Mouse (Mus musculus) megakaryocyte, adult 5-6 weeks (primary cell): ENCODE results near the gene Kcnj4. TPM values are rescaled to one million over a fixed set of nuclear protein-coding genes. Genes with fewer than 3 reads are reported as not detected.

Experiments
- ATAC-seq: 2 replicates; pipeline ENCODE4 v1.8.0; 2016; ENCODE audit warnings: mild to moderate bottlenecking, inconsistent platforms; ENCODE audit not compliant: poor library complexity, severe bottlenecking
- total RNA-seq, 2 experiments: library from RNA; stranded (forward) in 1 of 2; stranded (reverse) in 1 of 2; fragments of 153-499, 151-499 nt in 1 of 2; fragments of 221-1000, 200-1000 nt in 1 of 2; gene quantifications; 2 replicates each; pipeline versions ENCODE4 v1.2.3 to v1.2.4; 2015 to 2017

Kcnj4 gene
- not detected in 2 replicates for total RNA-seq (2015)
- total RNA-seq (2017) = not detected in 2 replicates

- no peak for ATAC-seq
Observed at GRCm38 (mm10) chr15:79504707-79505452, at the start of gene Kcnj4. TSS of gene Kcnj4 (minus strand) at chr15:79505241.

DNA sequence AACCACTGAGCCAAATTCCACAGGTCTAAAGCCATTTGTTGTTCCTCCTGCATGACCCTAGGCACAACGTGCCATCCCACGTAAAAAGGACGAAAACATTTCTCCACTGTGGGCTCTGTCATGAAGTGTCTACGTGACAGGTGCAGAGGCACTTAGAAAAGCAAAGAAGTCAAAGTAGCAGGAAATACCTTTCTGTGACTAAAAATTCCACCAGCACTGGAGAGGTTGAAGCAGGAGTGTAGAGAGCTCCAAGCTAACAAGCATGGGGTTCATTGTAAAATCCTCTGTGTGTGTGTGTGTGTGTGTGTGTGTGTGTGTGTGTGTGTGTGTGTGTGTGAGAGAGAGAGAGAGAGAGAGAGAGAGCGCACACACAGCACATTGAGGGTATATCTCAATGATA, 47.5 kb upstream of the Kcnj4 start:
- no peak for ATAC-seq

DNA sequence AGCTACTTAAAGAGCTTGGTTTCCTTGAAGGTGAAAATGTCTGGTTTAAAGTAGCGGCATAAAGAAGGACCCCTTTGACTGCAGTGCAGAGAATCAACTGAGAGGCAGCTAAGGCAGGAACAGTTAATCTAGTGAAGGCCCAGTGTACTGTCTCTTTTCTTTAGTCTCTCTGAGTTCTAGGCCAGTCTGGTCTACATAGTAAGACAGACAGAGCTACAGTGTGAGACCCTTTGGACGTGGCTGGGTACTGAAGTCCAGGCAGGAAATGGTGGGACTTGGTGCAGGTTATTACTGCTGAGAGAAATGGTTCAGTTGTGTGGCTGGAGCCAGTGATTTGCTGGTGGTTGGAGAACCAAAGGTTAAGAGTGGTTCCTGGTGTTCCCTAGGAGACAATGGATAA, 43.2 kb upstream of the Kcnj4 start:
- ATAC-seq = no peak

GRCm38 (mm10) chr15:79547289-79547820, 42.3 kb upstream of the Kcnj4 start:
- no peak for ATAC-seq

GRCm38 (mm10) chr15:79546410-79547288, 41.6 kb upstream of the Kcnj4 start, which contains the start of gene Ddx17:
TSS of gene Ddx17 (minus strand) at chr15:79546741.
- peak; percentile 97 for ATAC-seq

DNA sequence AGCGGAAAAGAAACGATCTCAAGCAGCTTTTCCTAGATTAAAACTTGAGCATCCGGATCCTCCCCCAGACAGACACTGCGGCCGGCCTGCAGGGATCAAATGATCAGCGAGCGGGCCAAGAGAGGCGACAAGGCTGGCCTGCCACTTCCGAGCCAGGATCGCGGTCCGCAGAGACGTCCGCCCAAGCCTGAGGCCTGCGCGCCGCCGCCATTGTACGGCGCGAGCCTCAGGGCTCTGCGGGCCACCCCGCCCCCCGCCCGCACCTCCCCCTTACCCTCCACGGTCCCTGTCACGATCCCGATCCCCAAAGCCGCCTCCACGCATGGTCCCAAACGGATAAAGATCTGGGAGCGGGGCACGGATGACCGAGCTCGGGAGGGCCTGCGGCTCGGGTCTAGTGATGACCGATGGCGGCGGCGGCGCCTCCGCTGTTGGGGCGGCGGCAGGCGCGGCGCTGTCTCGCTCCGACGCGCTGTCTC, 40.9 kb upstream of the Kcnj4 start:
- peak; percentile 27; the same call in 1 of the 2 replicates for ATAC-seq

DNA sequence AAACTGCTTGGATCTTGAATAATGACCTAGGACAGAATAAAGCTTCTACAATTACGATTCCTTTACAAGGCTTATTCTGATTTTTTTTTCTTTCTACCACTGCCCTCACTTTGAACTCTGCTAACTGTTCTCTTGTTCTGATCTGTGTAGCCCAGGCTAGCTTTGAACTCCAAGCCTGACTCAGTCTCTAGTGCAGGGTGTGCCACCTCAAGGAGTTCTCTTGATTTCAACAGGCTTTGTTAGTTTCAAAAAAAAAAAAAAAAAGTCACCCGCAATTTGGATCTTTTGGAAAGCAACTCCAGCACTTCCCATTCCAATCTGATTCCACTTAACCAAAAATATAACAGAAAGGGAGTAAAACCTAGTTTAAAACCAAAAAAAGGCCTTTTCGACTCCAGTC, 40.5 kb upstream of the Kcnj4 start:
- ATAC-seq = no peak

GRCm38 (mm10) chr15:79543968-79544367, 38.9 kb upstream of the Kcnj4 start:
- no peak for ATAC-seq

DNA sequence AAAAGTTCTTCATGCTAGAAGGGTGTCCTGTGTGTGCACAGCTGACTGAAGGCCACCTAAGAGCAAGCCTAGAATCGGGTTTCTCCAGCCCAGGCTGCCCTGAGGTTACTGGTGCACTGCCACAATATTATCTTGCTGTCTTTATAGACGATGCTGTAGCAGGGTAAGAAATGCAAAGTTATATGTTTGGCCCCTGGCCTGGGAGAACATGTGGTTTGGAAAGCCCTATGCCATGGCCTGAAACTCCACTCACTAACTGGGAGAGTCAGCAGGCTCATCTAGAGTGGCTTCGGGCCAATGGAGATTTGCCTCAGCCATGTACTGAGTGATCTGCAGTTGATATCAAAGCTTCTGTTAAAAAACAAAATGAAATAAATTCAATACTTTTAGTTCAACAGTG, 28.8 kb upstream of the Kcnj4 start:
- no peak for ATAC-seq

DNA sequence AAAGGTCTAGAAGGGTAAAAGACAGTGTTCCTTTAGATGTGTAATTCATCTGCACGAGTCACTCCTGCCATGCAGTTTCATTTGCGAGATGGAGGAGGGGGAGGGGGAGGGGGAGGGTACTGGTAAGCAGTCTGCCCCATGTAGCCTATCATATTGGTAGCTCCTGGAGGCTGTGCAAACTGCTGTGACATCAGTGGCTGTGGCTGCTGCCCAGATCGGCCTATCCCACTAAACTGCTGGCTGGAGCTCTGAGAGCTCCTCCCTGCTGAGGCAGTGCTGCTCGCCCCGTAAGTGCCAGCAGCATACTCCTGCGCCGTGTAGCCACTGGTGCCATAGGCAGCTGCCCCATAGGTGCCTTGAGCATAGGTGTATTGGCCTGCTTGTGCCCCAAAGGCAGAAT, 24.9 kb upstream of the Kcnj4 start:
- ATAC-seq = no peak

DNA sequence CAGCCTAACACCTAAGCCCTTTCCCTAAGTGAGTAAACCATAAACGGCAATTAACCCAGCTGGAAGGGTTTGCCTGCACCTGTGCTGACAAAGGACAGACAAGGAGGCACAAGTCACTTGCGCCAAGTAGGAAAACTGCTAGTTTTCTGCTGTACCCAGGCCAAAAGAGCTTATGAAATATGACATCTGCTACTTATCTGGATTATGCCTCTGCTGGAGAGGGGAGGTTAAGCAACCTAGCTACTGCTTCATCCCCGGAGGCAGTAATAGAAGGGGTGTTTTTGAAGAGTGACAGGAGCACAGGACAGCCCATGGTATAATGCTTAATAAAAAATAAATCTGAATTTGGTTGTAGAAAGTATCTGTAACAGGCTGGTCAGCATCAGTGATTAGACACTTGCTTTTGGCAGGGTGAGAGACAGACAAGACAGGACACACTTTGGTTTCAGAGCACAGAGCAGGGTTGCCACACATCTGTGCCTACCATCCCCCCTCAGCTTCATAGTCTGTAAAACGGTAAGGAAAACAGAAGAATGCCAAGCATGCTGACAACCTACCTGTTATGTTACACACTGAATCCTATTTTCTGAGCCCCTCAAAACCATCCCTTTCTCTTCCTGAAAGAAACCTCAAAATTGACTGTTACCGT, 23.1 kb upstream of the Kcnj4 start:
- no peak for ATAC-seq

DNA sequence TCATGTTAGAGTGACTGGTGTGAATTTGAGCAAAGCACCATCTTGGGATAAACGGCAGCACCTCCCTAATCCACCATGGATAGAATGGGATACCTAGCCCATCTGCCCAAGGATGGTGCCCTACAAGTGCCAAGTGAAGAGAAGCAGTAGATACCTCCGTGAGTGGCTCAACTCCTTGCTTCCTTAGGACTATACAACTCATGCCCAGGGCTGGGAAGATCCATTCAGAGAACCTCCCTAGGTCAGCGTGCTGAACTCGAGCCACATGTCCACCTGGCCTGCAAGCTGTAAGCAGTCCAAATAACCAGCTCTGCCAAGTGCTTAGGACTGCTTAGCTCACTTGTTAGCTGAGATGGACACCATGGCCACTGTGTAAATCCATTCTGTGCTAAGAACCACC, 22.2 kb upstream of the Kcnj4 start:
- ATAC-seq = no peak

DNA sequence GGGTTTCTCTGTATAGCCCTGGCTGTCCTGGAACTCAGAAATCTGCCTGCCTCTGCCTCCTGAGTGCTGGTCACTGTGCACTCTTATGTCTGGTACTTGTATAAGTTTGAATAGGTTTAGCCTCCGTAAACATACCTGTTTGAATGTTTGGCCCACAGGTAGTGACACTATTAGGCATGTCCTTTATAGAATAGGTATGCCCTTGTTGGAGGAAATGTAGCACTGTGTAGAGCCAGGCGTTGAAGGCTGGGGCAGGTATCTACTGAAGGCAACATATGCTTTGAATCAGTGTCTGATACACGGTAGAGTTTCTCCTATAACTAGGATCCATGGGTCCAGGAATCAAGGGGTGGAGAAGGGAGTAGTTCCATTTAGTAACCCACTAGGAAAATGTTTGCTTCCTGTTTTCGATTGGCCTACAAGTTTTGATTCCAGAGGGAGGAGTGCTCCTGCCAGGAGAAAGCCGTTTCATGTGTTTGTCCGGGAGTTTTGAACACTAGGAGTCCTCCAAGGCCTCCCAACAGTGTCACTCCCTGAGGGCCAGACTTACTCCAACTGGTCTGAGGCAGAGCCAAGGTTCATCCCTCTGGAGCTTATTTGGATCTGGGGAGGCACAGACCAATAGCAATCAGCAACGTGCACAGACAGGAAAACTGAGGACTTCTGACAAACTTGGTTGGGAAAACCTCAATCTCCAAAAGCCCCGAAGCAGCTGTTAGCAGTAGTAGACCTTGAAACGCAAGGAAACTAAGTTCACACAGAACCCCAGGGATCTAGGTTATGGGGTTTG, 21.1 kb upstream of the Kcnj4 start:
- ATAC-seq = no peak

DNA sequence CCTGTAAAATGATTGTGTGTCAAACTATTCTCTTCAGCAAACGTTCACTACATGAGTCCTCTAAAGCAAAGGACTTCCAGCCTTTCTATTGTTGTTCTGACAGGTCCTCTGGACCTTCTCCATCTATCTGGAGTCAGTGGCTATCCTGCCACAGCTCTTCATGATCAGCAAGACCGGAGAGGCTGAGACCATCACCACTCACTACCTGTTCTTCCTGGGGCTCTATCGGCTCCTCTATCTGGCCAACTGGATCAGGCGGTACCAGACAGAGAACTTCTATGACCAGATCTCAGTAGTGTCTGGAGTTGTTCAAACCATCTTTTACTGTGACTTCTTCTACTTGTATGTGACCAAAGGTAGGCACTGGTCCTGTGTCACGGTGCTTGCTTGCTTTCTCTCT, 20.5 kb upstream of the Kcnj4 start:
- ATAC-seq = no peak

DNA sequence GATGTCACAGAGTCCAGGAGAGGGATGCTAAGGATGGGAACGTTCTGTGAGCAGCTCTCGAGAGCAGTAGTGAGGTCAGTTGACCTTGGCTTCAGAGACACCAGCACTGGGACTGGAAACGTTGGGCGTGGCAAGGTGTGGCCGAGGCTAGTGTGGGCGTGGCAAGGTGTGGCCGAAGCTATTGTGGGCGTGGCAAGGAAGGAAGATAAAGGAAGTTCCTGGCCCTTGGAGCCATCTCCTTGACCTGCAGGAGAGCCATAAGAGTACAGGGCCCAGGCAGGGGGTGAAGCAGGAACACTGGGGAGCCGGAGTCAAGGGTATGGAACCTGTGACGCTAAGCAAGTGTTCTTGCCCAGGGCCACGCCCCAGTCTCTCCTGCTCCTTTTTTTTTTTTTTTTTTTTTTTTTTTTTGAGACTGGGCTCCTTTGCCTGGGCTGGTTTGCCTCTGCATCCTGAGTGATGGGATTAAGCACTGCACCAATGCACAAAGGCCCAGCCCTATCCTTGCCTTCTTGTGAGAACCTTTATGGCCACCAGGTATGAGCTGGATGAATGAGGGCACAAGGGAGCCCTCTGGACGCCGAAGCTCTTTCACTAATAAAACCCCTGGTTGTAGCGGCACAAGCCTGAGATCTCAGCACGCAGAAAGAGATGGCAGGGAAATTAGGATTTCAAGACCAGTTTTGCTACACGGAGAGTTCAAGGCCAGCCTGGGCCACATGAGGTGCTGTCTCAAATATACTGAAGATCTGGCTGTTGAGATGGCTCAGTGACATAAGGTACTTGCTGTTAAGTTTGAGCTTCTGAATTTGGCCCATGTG, 14.6 kb upstream of the Kcnj4 start:
- no peak for ATAC-seq

GRCm38 (mm10) chr15:79518571-79518970, 13.5 kb upstream of the Kcnj4 start:
- no peak for ATAC-seq

- ATAC-seq = no peak
Observed at GRCm38 (mm10) chr15:79517710-79518109, 12.7 kb upstream of the Kcnj4 start.

DNA sequence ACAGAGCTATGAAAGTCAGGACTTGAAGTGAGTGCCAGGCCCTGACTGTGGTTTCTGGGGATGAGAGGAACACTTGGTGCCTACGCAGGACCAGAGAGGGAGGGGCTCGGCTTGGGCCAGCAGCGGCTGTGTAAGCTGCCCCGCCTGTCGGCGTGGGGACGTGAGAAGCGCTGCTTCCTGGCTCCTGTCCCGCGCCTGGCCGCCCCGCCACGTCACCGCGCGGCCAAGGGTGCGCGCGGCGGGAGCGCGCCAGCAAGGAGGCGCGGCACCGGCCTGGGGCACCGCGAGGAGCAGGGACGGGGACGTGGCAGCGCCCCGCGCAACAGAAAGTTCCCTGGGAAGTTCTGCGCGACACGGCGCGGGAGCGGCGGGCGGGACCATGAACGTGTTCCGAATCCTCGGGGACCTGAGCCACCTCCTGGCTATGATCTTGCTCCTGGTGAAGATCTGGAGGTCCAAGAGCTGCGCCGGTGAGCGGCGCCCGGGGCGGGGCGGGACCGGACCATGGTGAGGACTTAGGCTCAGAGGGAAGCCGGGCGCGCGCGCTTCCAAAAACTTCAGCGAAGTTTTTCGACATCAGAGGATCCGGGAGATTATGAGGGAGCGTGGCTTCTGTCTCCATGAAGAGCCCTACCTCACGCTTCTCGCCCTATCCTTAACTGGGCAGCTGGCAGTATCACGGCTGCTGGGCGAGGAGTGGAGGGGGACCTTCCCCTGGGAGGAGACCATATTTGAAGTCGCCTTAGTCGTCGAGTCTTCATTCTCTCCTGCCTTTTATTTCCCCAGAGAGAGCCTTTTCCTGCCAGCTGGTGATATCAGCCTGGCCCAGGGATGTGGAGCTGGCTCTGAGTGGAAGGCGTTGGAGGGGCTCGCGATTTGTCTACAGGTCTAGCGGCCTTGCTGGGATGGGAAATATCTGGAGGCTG, 11.4 kb upstream of the Kcnj4 start, which contains the start of gene Kdelr3:
Kdelr3 (plus strand) TSS at position 241 of the 926 bp plus-strand sequence.
- ATAC-seq = peak; percentile 45
